Mouse (Mus musculus) kidney, embryonic 14.5 days (tissue): ENCODE data around the gene Serpina3n. TPM values are rescaled to one million over a fixed set of nuclear protein-coding genes. Genes with fewer than 3 reads are reported as not detected.

Experiments used
- ATAC-seq: fragments of 200-750 bp; cut with Nextera tagmentation; 2 replicates; pipeline ENCODE4 v1.8.0; 2017; ENCODE audit warnings: moderate number of reproducible peaks, mild to moderate bottlenecking, moderate TSS enrichment, moderate library complexity; ENCODE audit not compliant: low FRiP score, low TSS enrichment
- H3K27ac ChIP-seq: fragments of 300-500 bp; sonication (generic); 2 replicates; pipeline ENCODE4 v1.5.1; 2014; ENCODE audit warnings: low read depth, mild to moderate bottlenecking, low read length, moderate library complexity, mixed read lengths
- H3K27me3 ChIP-seq: fragments of 300-500 bp; sonication (generic); 2 replicates; pipeline ENCODE4 v1.6.1; 2014; ENCODE audit warnings: mild to moderate bottlenecking, low read length; ENCODE audit not compliant: control insufficient read depth, insufficient read depth
- H3K36me3 ChIP-seq: fragments of 300-500 bp; sonication (generic); 2 replicates; pipeline ENCODE4 v1.6.1; 2014; ENCODE audit warnings: low read length, mixed read lengths; ENCODE audit not compliant: control insufficient read depth, insufficient read depth
- H3K4me1 ChIP-seq: fragments of 300-500 bp; sonication (generic); 2 replicates; pipeline ENCODE4 v1.6.1; 2014; ENCODE audit warnings: low read length, mixed read lengths; ENCODE audit not compliant: control insufficient read depth, insufficient read depth
- H3K4me2 ChIP-seq: fragments of 300-500 bp; sonication (generic); replicated peaks from 2 replicates; pipeline ENCODE4 v1.6.1; 2014; ENCODE audit warnings: low read depth, mild to moderate bottlenecking, low read length
- H3K4me3 ChIP-seq: fragments of 300-500 bp; sonication (generic); 2 replicates; pipeline ENCODE4 v1.5.1; 2014; ENCODE audit warnings: mild to moderate bottlenecking, low read length
- H3K9ac ChIP-seq: fragments of 300-500 bp; sonication (generic); 2 replicates; pipeline ENCODE4 v1.6.1; 2014; ENCODE audit warnings: low read depth, mild to moderate bottlenecking, low read length, moderate library complexity
- H3K9me3 ChIP-seq: fragments of 300-500 bp; sonication (generic); 2 replicates; pipeline ENCODE4 v1.6.1; 2016; ENCODE audit warnings: low read length; ENCODE audit not compliant: control insufficient read depth
- WGBS: fragments of 180-500 bp; shearing (Covaris S2); extraction: QIAGEN DNeasy Blood & Tissue Kit; methylation state at CpG from one replicate; pipeline ENCODE4 v1.1.7; 2014; 5-methylcytosine and 5-hydroxymethylcytosine counted together
- polyA plus RNA-seq: library from polyadenylated mRNA; unstranded; fragments of >200 nt; fragmentation: Nextera tagmentation; extraction: Ambion mirVana; gene quantifications from 2 replicates; pipeline ENCODE4 v1.2.1, GENCODE M21; 2014

The Serpina3n gene
- polyA plus RNA-seq, 1 experiment from 2014 or later: not detected

- no peaks in the 10 kb centered on the region for H3K27me3 ChIP-seq
- no peaks in the 10 kb centered on the region for H3K36me3 ChIP-seq
- H3K4me1 ChIP-seq: no peaks in the 10 kb centered on the region
- H3K9me3 ChIP-seq: no peaks in the 10 kb centered on the region
- H3K27ac ChIP-seq: no peak overlapping the region
- no peak for ATAC-seq
- no peak overlapping the region for H3K9ac ChIP-seq
- H3K4me3 ChIP-seq: no peak overlapping the region
- 67% methylated on average over 1 of the region's 1 CpGs for WGBS
- H3K4me2 ChIP-seq: no peak overlapping the region
Measured at GRCm38 (mm10) chr12:104453002-104453401, 46.5 kb downstream of the Serpina3n start.

GRCm38 (mm10) chr12:104459377-104459776, 52.8 kb downstream of the Serpina3n start:
- ATAC-seq: no peak
- no peak overlapping the region for H3K9ac ChIP-seq
- H3K4me3 ChIP-seq: no peak overlapping the region
- H3K27me3 ChIP-seq: no peaks in the 10 kb centered on the region
- no peaks in the 10 kb centered on the region for H3K4me1 ChIP-seq
- 64% methylated on average over 6 of the region's 6 CpGs for WGBS
- no peaks in the 10 kb centered on the region for H3K36me3 ChIP-seq
- no peak overlapping the region for H3K27ac ChIP-seq
- H3K4me2 ChIP-seq: no peak overlapping the region
- no peaks in the 10 kb centered on the region for H3K9me3 ChIP-seq

- H3K9ac ChIP-seq: no peak overlapping the region
- H3K27ac ChIP-seq: no peak overlapping the region
- no peaks in the 10 kb centered on the region for H3K4me1 ChIP-seq
- ATAC-seq: 0 out of 2 replicates have a peak, but pooled peaks have one; percentile 38
- H3K36me3 ChIP-seq: no peaks in the 10 kb centered on the region
- no peak overlapping the region for H3K4me2 ChIP-seq
- peaks cover 3% of the 10 kb centered on the region; the same call in 1 of the 2 replicates for H3K27me3 ChIP-seq
- whole genome bisulfite sequencing: 19% methylated on average over 8 of the region's 8 CpGs
- no peaks in the 10 kb centered on the region for H3K9me3 ChIP-seq
- H3K4me3 ChIP-seq: no peak overlapping the region
Measured at GRCm38 (mm10) chr12:104461372-104461771, 54.8 kb downstream of the Serpina3n start.

Other genes starting within 250 kb of the Serpina3n start
- gene Serpina3f, start 192.2 kb upstream of the Serpina3n start, polyA plus RNA-seq: not detected in 2 replicates
- gene Serpina3g, start 170.5 kb upstream of the Serpina3n start, polyA plus RNA-seq: 6.2 and 7.1 TPM in 2 replicates
- 0.22 TPM in 1 of 2 replicates, not detected in the other for gene Serpina3i, start 143.6 kb upstream of the Serpina3n start, polyA plus RNA-seq
- not detected in 2 replicates for gene Serpina3j, start 92.2 kb upstream of the Serpina3n start, polyA plus RNA-seq
- gene Serpina3k, start 68.2 kb upstream of the Serpina3n start, polyA plus RNA-seq: not detected in 2 replicates
- not detected in 2 replicates for gene Serpina3m, start 68.2 kb upstream of the Serpina3n start, polyA plus RNA-seq
- gene Gsc, start 66.6 kb downstream of the Serpina3n start, polyA plus RNA-seq: not detected in 2 replicates